Mouse (Mus musculus) brain, embryonic 14.5 days (tissue): ENCODE measurements around the gene Apoa4.

Experiments used
- CTCF ChIP-seq: fragments of 200-500 bp; IDR thresholded peaks from 2 replicates; pipeline ENCODE4 v1.5.1; 2012; ENCODE audit warnings: inconsistent platforms, mild to moderate bottlenecking, moderate library complexity, borderline replicate concordance; ENCODE audit not compliant: insufficient read depth, insufficient read length; ENCODE audit errors: extremely low read depth
- POLR2A ChIP-seq: fragments of 200-500 bp; IDR thresholded peaks from 2 replicates; pipeline ENCODE4 v1.6.1; 2012; ENCODE audit warnings: mild to moderate bottlenecking, inconsistent platforms, borderline replicate concordance; ENCODE audit not compliant: poor library complexity, insufficient read depth, insufficient read length, severe bottlenecking; ENCODE audit errors: extremely low read depth

GRCm38 (mm10) chr9:46208401-46208974 lies 32.0 kb upstream of the Apoa4 start:
- TF ChIP-seq CTCF (no peak), POLR2A (no peak)
